Mouse (Mus musculus): Measurements from ENCODE around the gene Cox5a. TPM values are rescaled to one million over a fixed set of nuclear protein-coding genes. Genes with fewer than 3 reads are reported as not detected.
A peak's percentile ranks its signal among the peaks of the same experiment; 100 is the strongest.

Cox5a gene
- polyA plus RNA-seq, 1 experiment: 607 TPM

- Histone ChIP-seq H3K4me1 (ENCODE audit: control insufficient read depth, insufficient read depth, low read length) (no peaks in the 10 kb centered on the region), H3K27ac (ENCODE audit: insufficient read depth, low read length) (no peak overlapping the region), H3K4me3 (replicated peaks; ENCODE audit: insufficient read depth, low read depth, low read length) (no peak overlapping the region), H3K27me3 (ENCODE audit: control insufficient read depth, insufficient read depth, low read length) (no peaks in the 10 kb centered on the region)
- 7% methylated on average over 3 of the region's 3 CpGs for WGBS
- peak; percentile 51 to 69 for DNase-seq
- peak; percentile 59; the same call in 1 of the 2 replicates for TF ChIP-seq CTCF (IDR thresholded peaks at IDR 0.05; ENCODE audit: borderline replicate concordance, insufficient read depth, low read depth, low read length)
- TF ChIP-seq POLR2A (IDR thresholded peaks at IDR 0.05; ENCODE audit: borderline replicate concordance, insufficient read depth, low read length): no peak
Observed at GRCm38 (mm10) chr9:57517113-57517512, 4.0 kb upstream of the Cox5a start.

DNA sequence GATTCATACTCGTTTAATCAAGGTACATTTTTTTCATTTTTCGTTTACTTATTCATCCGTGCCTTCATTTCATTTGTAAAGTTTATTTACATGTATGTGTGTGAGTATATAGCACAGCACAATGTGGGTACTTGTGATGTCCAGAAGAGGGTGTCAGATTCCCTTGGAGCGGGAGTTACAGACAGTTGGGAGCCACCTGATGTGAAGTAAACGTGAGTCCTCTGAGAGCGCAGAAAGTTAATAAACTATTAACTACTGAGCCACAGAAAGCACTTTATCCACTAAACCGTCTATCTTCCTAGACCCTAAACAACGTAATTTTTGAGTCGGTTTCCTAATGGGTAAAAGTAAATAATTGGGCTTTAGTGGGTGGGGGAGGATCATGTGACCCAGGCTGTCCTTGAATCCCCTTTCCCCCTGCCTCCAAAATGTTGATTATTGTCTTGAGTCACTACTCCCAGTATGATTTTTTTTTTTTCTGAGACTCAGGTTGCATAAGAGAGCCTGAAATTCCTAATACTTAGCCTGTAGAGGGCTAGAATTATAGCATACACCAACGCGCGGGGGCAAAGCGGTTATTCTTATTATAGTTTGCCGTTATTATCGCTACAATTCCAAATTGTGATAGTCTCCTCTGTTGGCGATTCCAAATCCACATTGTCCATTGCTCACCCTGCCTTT lies 559 bp upstream of the Cox5a start:
- Histone ChIP-seq H3K4me3 (replicated peaks; ENCODE audit: insufficient read depth, low read depth, low read length) (peak overlapping the region; percentile 58), H3K4me1 (ENCODE audit: control insufficient read depth, insufficient read depth, low read length) (peaks cover 16% of the 10 kb centered on the region)
- TF ChIP-seq POLR2A (IDR thresholded peaks at IDR 0.05; ENCODE audit: borderline replicate concordance, insufficient read depth, low read length): no peak
- TF ChIP-seq CTCF (IDR thresholded peaks at IDR 0.05; ENCODE audit: borderline replicate concordance, insufficient read depth, low read depth, low read length): 0 out of 2 replicates have a peak, but pooled peaks have one; percentile 16

GRCm38 (mm10) chr9:57522114-57522860 lies 1.2 kb downstream of the Cox5a start:
- Histone ChIP-seq H3K4me1 (ENCODE audit: control insufficient read depth, insufficient read depth, low read length) (peaks cover 17% of the 10 kb centered on the region), H3K4me3 (replicated peaks; ENCODE audit: insufficient read depth, low read depth, low read length) (peak overlapping the region; percentile 58), H3K27me3 (ENCODE audit: control insufficient read depth, insufficient read depth, low read length) (no peaks in the 10 kb centered on the region), H3K27ac (ENCODE audit: insufficient read depth, low read length) (no peak overlapping the region)
- TF ChIP-seq POLR2A (IDR thresholded peaks at IDR 0.05; ENCODE audit: borderline replicate concordance, insufficient read depth, low read length): no peak
- no peak for TF ChIP-seq CTCF (IDR thresholded peaks at IDR 0.05; ENCODE audit: borderline replicate concordance, insufficient read depth, low read depth, low read length)
- DNase-seq: no peak
- WGBS: 10% methylated on average over 7 of the region's 7 CpGs

More for the DNA sequence above, 559 bp upstream of the Cox5a start:
- H3K27me3 ChIP-seq (ENCODE audit: control insufficient read depth, insufficient read depth, low read length): no peaks in the 10 kb centered on the region
- no peak for DNase-seq
- H3K27ac ChIP-seq (ENCODE audit: insufficient read depth, low read length): peak overlapping the region; percentile 91
- WGBS: 22% methylated on average over 16 of the region's 16 CpGs

DNA sequence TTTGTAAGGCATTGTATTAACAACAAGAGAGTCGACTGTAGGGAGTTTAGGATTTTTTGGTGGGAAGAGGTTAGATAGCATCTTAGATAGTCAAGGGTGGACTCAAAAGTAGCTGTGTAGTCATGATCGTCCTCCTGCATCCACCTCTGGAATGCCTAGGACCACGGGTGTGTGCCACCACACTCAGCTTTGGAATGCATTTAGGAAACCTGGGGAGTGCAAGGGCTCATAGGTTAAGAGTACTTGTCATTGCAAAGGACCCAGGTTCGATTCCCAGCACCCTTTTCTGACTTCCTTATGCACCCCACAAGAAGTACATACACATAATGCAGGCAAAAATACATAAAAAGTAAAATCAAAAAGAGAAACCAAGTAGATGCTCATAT lies 1.8 kb downstream of the Cox5a start:
- Histone ChIP-seq H3K4me3 (replicated peaks; ENCODE audit: insufficient read depth, low read depth, low read length) (peak overlapping the region; percentile 43), H3K27ac (ENCODE audit: insufficient read depth, low read length) (no peak overlapping the region), H3K27me3 (ENCODE audit: control insufficient read depth, insufficient read depth, low read length) (no peaks in the 10 kb centered on the region), H3K4me1 (ENCODE audit: control insufficient read depth, insufficient read depth, low read length) (peaks cover 17% of the 10 kb centered on the region)
- no peak for DNase-seq
- TF ChIP-seq CTCF (IDR thresholded peaks at IDR 0.05; ENCODE audit: borderline replicate concordance, insufficient read depth, low read depth, low read length): no peak
- no peak for TF ChIP-seq POLR2A (IDR thresholded peaks at IDR 0.05; ENCODE audit: borderline replicate concordance, insufficient read depth, low read length)
- 46% methylated on average over 4 of the region's 4 CpGs for WGBS

DNA sequence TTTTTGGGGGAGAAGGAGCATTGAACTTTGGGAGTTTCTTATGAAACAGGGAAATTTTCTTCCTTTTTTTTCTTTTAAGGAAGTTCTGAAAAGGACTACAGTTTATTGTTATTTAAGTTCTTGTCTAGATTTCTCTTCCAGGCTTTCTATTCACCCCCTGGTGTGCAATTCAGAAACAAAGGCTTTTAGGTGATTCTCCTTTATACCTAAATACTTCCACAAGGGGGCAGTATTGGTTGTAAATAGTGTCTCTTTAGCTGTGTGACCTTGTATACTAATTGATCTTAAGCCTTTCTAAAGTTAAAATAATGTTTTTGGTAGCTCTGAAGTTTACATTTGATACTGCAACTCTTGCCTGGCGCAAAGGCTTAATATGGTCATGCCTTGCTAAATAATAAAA lies 2.7 kb downstream of the Cox5a start:
- H3K4me1 ChIP-seq (ENCODE audit: control insufficient read depth, insufficient read depth, low read length): peaks cover 17% of the 10 kb centered on the region
- H3K27ac ChIP-seq (ENCODE audit: insufficient read depth, low read length): no peak overlapping the region
- peak in 1 of 2 experiments; percentile 56 for DNase-seq
- 78% methylated on average over 1 of the region's 1 CpGs for WGBS
- TF ChIP-seq CTCF (IDR thresholded peaks at IDR 0.05; ENCODE audit: borderline replicate concordance, insufficient read depth, low read depth, low read length) (no peak; the same call in 1 of the 2 replicates), POLR2A (IDR thresholded peaks at IDR 0.05; ENCODE audit: borderline replicate concordance, insufficient read depth, low read length) (no peak)
- H3K27me3 ChIP-seq (ENCODE audit: control insufficient read depth, insufficient read depth, low read length): no peaks in the 10 kb centered on the region
- H3K4me3 ChIP-seq (replicated peaks; ENCODE audit: insufficient read depth, low read depth, low read length): peak overlapping the region; percentile 46

GRCm38 (mm10) chr9:57524439-57524838 lies 3.4 kb downstream of the Cox5a start:
- peaks cover 17% of the 10 kb centered on the region for H3K4me1 ChIP-seq (ENCODE audit: control insufficient read depth, insufficient read depth, low read length)
- H3K27me3 ChIP-seq (ENCODE audit: control insufficient read depth, insufficient read depth, low read length): no peaks in the 10 kb centered on the region
- TF ChIP-seq POLR2A (IDR thresholded peaks at IDR 0.05; ENCODE audit: borderline replicate concordance, insufficient read depth, low read length) (no peak), CTCF (IDR thresholded peaks at IDR 0.05; ENCODE audit: borderline replicate concordance, insufficient read depth, low read depth, low read length) (no peak)
- DNase-seq: no peak
- peak overlapping the region; percentile 22 for H3K4me3 ChIP-seq (replicated peaks; ENCODE audit: insufficient read depth, low read depth, low read length)
- no peak overlapping the region for H3K27ac ChIP-seq (ENCODE audit: insufficient read depth, low read length)

DNA sequence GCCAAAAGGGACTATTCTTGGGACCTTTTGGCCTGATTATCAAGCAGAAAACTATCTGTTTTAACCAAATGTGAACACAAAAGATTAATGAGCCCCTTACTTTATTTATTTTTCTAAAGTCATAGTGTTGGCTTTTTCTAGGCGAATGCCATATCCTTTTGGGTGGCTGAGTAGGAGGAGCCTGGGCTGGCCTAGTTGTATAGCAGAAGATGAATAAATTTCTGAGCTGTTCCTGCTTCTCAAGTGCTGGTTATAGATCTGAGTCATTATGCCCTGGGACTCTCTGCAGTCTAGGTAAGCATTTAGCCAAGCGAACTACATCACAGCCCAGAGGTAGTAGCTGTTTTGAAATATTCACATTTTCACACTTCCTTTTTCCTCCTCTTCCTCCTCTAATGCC lies 4.4 kb downstream of the Cox5a start:
- WGBS: 65% methylated on average over 2 of the region's 2 CpGs
- Histone ChIP-seq H3K4me3 (replicated peaks; ENCODE audit: insufficient read depth, low read depth, low read length) (no peak overlapping the region), H3K27ac (ENCODE audit: insufficient read depth, low read length) (no peak overlapping the region), H3K27me3 (ENCODE audit: control insufficient read depth, insufficient read depth, low read length) (no peaks in the 10 kb centered on the region), H3K4me1 (ENCODE audit: control insufficient read depth, insufficient read depth, low read length) (peaks cover 17% of the 10 kb centered on the region)
- DNase-seq: no peak
- TF ChIP-seq CTCF (IDR thresholded peaks at IDR 0.05; ENCODE audit: borderline replicate concordance, insufficient read depth, low read depth, low read length): no peak
- TF ChIP-seq POLR2A (IDR thresholded peaks at IDR 0.05; ENCODE audit: borderline replicate concordance, insufficient read depth, low read length): no peak

- no peak for TF ChIP-seq POLR2A (IDR thresholded peaks at IDR 0.05; ENCODE audit: borderline replicate concordance, insufficient read depth, low read length)
- no peak for TF ChIP-seq CTCF (IDR thresholded peaks at IDR 0.05; ENCODE audit: borderline replicate concordance, insufficient read depth, low read depth, low read length)
- Histone ChIP-seq H3K27me3 (ENCODE audit: control insufficient read depth, insufficient read depth, low read length) (no peaks in the 10 kb centered on the region), H3K4me1 (ENCODE audit: control insufficient read depth, insufficient read depth, low read length) (peaks cover 17% of the 10 kb centered on the region), H3K27ac (ENCODE audit: insufficient read depth, low read length) (no peak overlapping the region), H3K4me3 (replicated peaks; ENCODE audit: insufficient read depth, low read depth, low read length) (no peak overlapping the region)
- DNase-seq: no peak
Observed at GRCm38 (mm10) chr9:57526435-57526834, 5.4 kb downstream of the Cox5a start.

Data from cerebellum, adult 2 months (tissue).